Mouse (Mus musculus) kidney, postnatal 0 days (tissue): ENCODE measurements around the gene Cep70. TPM values are rescaled to one million over a fixed set of nuclear protein-coding genes. Genes with fewer than 3 reads are reported as not detected.
A peak's percentile ranks its signal among the peaks of the same experiment; 100 is the strongest.

Source experiments
- ATAC-seq: fragments of 200-750 bp; cut with Nextera tagmentation; replicated peaks from 2 replicates; pipeline ENCODE4 v1.8.0; 2017; ENCODE audit warnings: low read depth, moderate number of reproducible peaks, moderate TSS enrichment, moderate library complexity; ENCODE audit not compliant: low FRiP score
- DNase-seq: peaks from one replicate; pipeline ENCODE4 v3.0.0-alpha.2; 2016; ENCODE audit warnings: low spot score
- H3K27ac ChIP-seq: fragments of 300-500 bp; sonication (generic); 2 replicates; pipeline ENCODE4 v1.5.1; 2014; ENCODE audit warnings: mild to moderate bottlenecking
- H3K27me3 ChIP-seq: fragments of 300-500 bp; sonication (generic); 2 replicates; pipeline ENCODE4 v1.6.1; 2014; ENCODE audit warnings: low read length, mixed read lengths; ENCODE audit not compliant: insufficient read depth
- H3K36me3 ChIP-seq: fragments of 300-500 bp; sonication (generic); 2 replicates; pipeline ENCODE4 v1.6.1; 2014; ENCODE audit warnings: low read length, mixed read lengths; ENCODE audit not compliant: insufficient read depth
- H3K4me1 ChIP-seq: fragments of 300-500 bp; sonication (generic); replicated peaks from 2 replicates; pipeline ENCODE4 v1.6.1; 2014; ENCODE audit warnings: antibody characterized with exemption, low read length, mixed read lengths; ENCODE audit not compliant: insufficient read depth
- H3K4me2 ChIP-seq: fragments of 300-500 bp; sonication (generic); 2 replicates; pipeline ENCODE4 v1.6.1; 2014; ENCODE audit warnings: mild to moderate bottlenecking, low read length, moderate library complexity, mixed read lengths
- H3K4me3 ChIP-seq: fragments of 300-500 bp; sonication (generic); replicated peaks from 2 replicates; pipeline ENCODE4 v1.5.1; 2014; ENCODE audit warnings: low read depth, low read length
- H3K9ac ChIP-seq: fragments of 300-500 bp; sonication (generic); 2 replicates; pipeline ENCODE4 v1.6.1; 2014; ENCODE audit warnings: low read depth, low read length
- H3K9me3 ChIP-seq: fragments of 300-500 bp; sonication (generic); replicated peaks from 2 replicates; pipeline ENCODE4 v1.6.1; 2016; ENCODE audit warnings: low read length, inconsistent platforms, mixed read lengths
- CTCF ChIP-seq: IDR thresholded peaks from 2 replicates; pipeline ENCODE4 v1.5.1; 2016; ENCODE audit warnings: antibody characterized with exemption, low read depth, mild to moderate bottlenecking, moderate library complexity
- WGBS: fragments of 180-500 bp; shearing (Covaris S2); extraction: QIAGEN DNeasy Blood & Tissue Kit; methylation state at CpG from one replicate; pipeline ENCODE4 v1.1.7; 2014; 5-methylcytosine and 5-hydroxymethylcytosine counted together
- polyA plus RNA-seq: library from polyadenylated mRNA; unstranded; fragments of >200 nt; fragmentation: Nextera tagmentation; extraction: Ambion mirVana; gene quantifications from 2 replicates; pipeline ENCODE4 v1.2.1, GENCODE M21; 2015

Gene Cep70
- polyA plus RNA-seq, 1 experiment from 2014 or later = 22.1 TPM

GRCm38 (mm10) chr9:99243895-99244293 lies 727 bp downstream of the Cep70 start:
- DNase-seq (peak; percentile 12), ATAC-seq (no peak)
- no peaks in the 10 kb centered on the region for H3K9me3 ChIP-seq

GRCm38 (mm10) chr9:99248304-99248703 lies 5.1 kb downstream of the Cep70 start:
- H3K27ac ChIP-seq = no peak overlapping the region
- H3K27me3 ChIP-seq = no peaks in the 10 kb centered on the region
- WGBS = 67% methylated on average over 8 of the region's 8 CpGs
- no peak overlapping the region for H3K4me2 ChIP-seq
- no peak for ATAC-seq
- no peak overlapping the region for H3K9ac ChIP-seq
- H3K4me3 ChIP-seq = no peak overlapping the region
- H3K36me3 ChIP-seq = no peaks in the 10 kb centered on the region
- no peaks in the 10 kb centered on the region for H3K4me1 ChIP-seq
- TF ChIP-seq CTCF = no peak
- H3K9me3 ChIP-seq = no peaks in the 10 kb centered on the region
- no peak for DNase-seq

More at GRCm38 (mm10) chr9:99243895-99244293, 727 bp downstream of the Cep70 start:
- Histone ChIP-seq H3K36me3 (no peaks in the 10 kb centered on the region), H3K4me2 (peak overlapping the region; percentile 65), H3K4me3 (peak overlapping the region; percentile 91), H3K4me1 (no peaks in the 10 kb centered on the region), H3K27ac (peak overlapping the region; percentile 66), H3K27me3 (no peaks in the 10 kb centered on the region), H3K9ac (peak overlapping the region; percentile 75)
- WGBS = 2% methylated on average over 10 of the region's 10 CpGs
- TF ChIP-seq CTCF = no peak

DNA sequence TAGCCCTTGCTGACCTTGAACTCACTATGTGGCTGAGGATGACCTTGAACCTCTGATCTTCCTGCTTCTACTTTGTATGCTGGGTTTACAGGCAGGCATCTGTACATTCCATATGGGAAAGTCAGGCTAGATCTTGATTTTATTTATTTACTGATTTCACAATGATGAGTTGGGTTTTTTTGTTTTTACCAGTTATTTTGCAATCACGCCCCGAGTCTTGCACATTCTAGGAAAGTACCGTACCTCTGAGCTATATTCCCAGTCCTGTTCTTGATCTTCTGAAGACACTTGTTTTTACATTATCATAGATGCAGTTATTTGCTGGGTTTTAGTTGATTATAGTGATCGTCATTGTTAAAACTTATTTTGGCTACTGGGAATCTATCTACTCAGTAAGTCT lies 5.7 kb downstream of the Cep70 start:
- no peaks in the 10 kb centered on the region for H3K36me3 ChIP-seq
- 95% methylated on average over 4 of the region's 4 CpGs for WGBS
- ATAC-seq (no peak), DNase-seq (no peak)
- H3K4me3 ChIP-seq = no peak overlapping the region
- H3K9me3 ChIP-seq = no peaks in the 10 kb centered on the region
- no peaks in the 10 kb centered on the region for H3K4me1 ChIP-seq
- no peak overlapping the region for H3K27ac ChIP-seq
- H3K27me3 ChIP-seq = no peaks in the 10 kb centered on the region
- H3K4me2 ChIP-seq = no peak overlapping the region
- H3K9ac ChIP-seq = no peak overlapping the region
- no peak for TF ChIP-seq CTCF

- Histone ChIP-seq H3K4me2 (no peak overlapping the region), H3K27me3 (no peaks in the 10 kb centered on the region), H3K36me3 (peaks cover 6% of the 10 kb centered on the region; the same call in 1 of the 2 replicates), H3K4me3 (no peak overlapping the region), H3K9ac (no peak overlapping the region), H3K27ac (no peak overlapping the region), H3K4me1 (no peaks in the 10 kb centered on the region), H3K9me3 (no peaks in the 10 kb centered on the region)
- 90% methylated on average over 10 of the region's 10 CpGs for WGBS
- ATAC-seq = no peak
- TF ChIP-seq CTCF = no peak
- DNase-seq = no peak
Measured at GRCm38 (mm10) chr9:99253861-99254260, 10.7 kb downstream of the Cep70 start.

DNA sequence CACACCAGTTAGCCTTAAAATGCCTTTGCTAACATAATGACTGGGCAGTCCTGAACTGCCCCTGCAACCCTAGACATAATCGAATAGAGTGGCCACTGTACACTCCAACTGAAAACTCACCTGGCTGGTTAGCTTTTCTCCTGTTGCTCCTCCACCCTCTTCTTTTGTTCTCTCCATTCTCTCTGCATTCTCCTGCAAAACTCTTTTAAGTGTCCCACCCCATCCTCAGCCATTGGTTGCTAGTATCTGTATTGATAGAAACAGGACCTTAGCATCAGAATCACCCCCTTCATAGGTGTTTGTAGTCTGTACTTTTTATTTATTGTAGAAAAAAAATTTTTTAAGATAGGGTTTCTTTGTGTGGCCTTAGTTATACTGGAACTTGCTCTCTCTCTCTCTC lies 13.0 kb downstream of the Cep70 start:
- Histone ChIP-seq H3K9ac (no peak overlapping the region), H3K4me3 (no peak overlapping the region), H3K27ac (no peak overlapping the region), H3K4me2 (no peak overlapping the region), H3K4me1 (no peaks in the 10 kb centered on the region), H3K36me3 (peaks cover 6% of the 10 kb centered on the region; the same call in 1 of the 2 replicates), H3K27me3 (no peaks in the 10 kb centered on the region), H3K9me3 (no peaks in the 10 kb centered on the region)
- DNase-seq (no peak), ATAC-seq (no peak)
- TF ChIP-seq CTCF = no peak
- WGBS = 91% methylated on average over 1 of the region's 1 CpGs

DNA sequence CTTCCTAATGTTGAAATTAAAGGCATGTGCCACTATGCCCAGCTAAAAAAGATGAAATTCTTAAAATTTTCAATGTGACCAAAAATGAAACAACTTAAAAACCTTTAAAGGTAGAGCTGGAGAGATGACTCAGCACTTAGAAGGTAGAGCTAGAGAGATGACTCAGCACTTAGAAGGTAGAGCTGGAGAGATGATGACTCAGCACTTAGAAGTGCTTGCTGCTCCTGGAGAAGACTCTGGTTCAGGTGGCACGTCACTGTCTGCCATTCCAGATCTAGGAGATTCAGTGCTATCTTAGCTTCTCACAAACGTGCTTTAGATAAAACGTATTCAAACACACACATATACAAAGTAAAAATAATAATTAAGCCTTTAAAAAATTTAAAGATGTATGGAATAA lies 13.7 kb downstream of the Cep70 start:
- no peaks in the 10 kb centered on the region for H3K4me1 ChIP-seq
- H3K27ac ChIP-seq = no peak overlapping the region
- H3K4me2 ChIP-seq = no peak overlapping the region
- TF ChIP-seq CTCF = no peak
- 96% methylated on average over 3 of the region's 3 CpGs for WGBS
- no peak overlapping the region for H3K4me3 ChIP-seq
- DNase-seq (no peak), ATAC-seq (no peak)
- peaks cover 6% of the 10 kb centered on the region; the same call in 1 of the 2 replicates for H3K36me3 ChIP-seq
- H3K27me3 ChIP-seq = no peaks in the 10 kb centered on the region
- no peaks in the 10 kb centered on the region for H3K9me3 ChIP-seq
- H3K9ac ChIP-seq = no peak overlapping the region

DNA sequence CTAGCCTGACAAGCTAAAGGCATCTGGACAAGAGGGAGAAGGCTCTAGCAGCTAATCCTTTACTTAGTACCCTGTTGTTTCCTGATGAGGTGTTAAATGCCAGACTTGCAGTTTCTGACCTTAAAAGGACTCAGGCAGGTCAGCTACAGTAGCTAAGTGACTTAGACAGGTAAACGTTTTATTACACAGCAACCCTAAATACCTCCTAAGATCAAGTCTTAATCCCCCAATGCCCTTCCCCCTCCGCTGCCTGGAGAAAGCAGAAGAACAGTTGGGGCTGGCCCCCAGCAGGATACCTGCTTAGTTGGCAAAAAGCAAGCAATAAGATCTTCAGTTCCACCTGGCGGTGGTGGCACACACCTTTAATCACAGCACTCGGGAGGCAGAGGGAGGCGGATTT lies 15.7 kb downstream of the Cep70 start:
- no peak for ATAC-seq
- no peak overlapping the region for H3K9ac ChIP-seq
- no peaks in the 10 kb centered on the region for H3K27me3 ChIP-seq
- peaks cover 6% of the 10 kb centered on the region; the same call in 1 of the 2 replicates for H3K36me3 ChIP-seq
- no peak for TF ChIP-seq CTCF
- no peaks in the 10 kb centered on the region for H3K4me1 ChIP-seq
- no peak for DNase-seq
- no peak overlapping the region for H3K4me2 ChIP-seq
- WGBS = 78% methylated on average over 5 of the region's 5 CpGs
- H3K9me3 ChIP-seq = no peaks in the 10 kb centered on the region
- H3K4me3 ChIP-seq = no peak overlapping the region
- H3K27ac ChIP-seq = no peak overlapping the region
